Mouse (Mus musculus) ES-Bruce4 (cell line): Measurements from ENCODE around the gene Usp20.
A peak's percentile ranks its signal among the peaks of the same experiment; 100 is the strongest.

Experiments
- CTCF ChIP-seq: IDR thresholded peaks from one replicate; pipeline ENCODE4 v1.8.1; 2011; ENCODE audit warnings: low read depth, low read length
- EP300 ChIP-seq: IDR thresholded peaks from 2 replicates; pipeline ENCODE4 v1.6.1; 2011; ENCODE audit warnings: low read depth, low read length; ENCODE audit not compliant: insufficient read depth
- POLR2A ChIP-seq: IDR thresholded peaks from one replicate; pipeline ENCODE4 v1.8.1; 2011; ENCODE audit warnings: low read length; ENCODE audit not compliant: insufficient read depth

GRCm38 (mm10) chr2:31068246-31069113, 86.4 kb downstream of the Usp20 start:
- no peak for TF ChIP-seq CTCF
- TF ChIP-seq POLR2A = no peak
- peak; percentile 82 for TF ChIP-seq EP300
